Mouse (Mus musculus) ovary, postnatal 14 days (tissue): ENCODE measurements around the gene Avpi1.

ENCODE experiments used
- DNase-seq: peaks from one replicate; pipeline ENCODE4 v3.0.0; 2022; ENCODE audit warnings: low spot score

Avpi1 gene

GRCm38 (mm10) chr19:42144541-42145167 lies 15.8 kb upstream of the Avpi1 start:
- peak; percentile 82 for DNase-seq

GRCm38 (mm10) chr19:42144067-42144466 lies 15.2 kb upstream of the Avpi1 start:
- DNase-seq, result no peak

- no peak for DNase-seq
These were observed 13.9 kb upstream of the Avpi1 start for GRCm38 (mm10) chr19:42142757-42143156.

GRCm38 (mm10) chr19:42141998-42142397 lies 13.1 kb upstream of the Avpi1 start:
- no peak for DNase-seq

GRCm38 (mm10) chr19:42139724-42140517 lies 11.1 kb upstream of the Avpi1 start:
- DNase-seq, result no peak

GRCm38 (mm10) chr19:42138517-42139285 lies 9.8 kb upstream of the Avpi1 start:
- DNase-seq, result no peak

- DNase-seq, result no peak
These were observed 8.4 kb upstream of the Avpi1 start for GRCm38 (mm10) chr19:42137167-42137672.

GRCm38 (mm10) chr19:42136126-42136525 lies 7.3 kb upstream of the Avpi1 start:
- DNase-seq, result no peak

GRCm38 (mm10) chr19:42135070-42135469 lies 6.2 kb upstream of the Avpi1 start:
- no peak for DNase-seq

GRCm38 (mm10) chr19:42131101-42131500 lies 2.2 kb upstream of the Avpi1 start:
- DNase-seq, result no peak

- DNase-seq, result no peak
These were observed 1.4 kb upstream of the Avpi1 start for GRCm38 (mm10) chr19:42130294-42130606.

- no peak for DNase-seq
These were observed 842 bp upstream of the Avpi1 start for GRCm38 (mm10) chr19:42129509-42130293.

GRCm38 (mm10) chr19:42128052-42128740 lies 663 bp downstream of the Avpi1 start:
- DNase-seq, result peak; percentile 28

- DNase-seq, result no peak
These were observed 1.8 kb downstream of the Avpi1 start for GRCm38 (mm10) chr19:42127024-42127423.

GRCm38 (mm10) chr19:42126219-42126605 lies 2.6 kb downstream of the Avpi1 start:
- DNase-seq, result no peak

GRCm38 (mm10) chr19:42125501-42126218 lies 3.2 kb downstream of the Avpi1 start:
- DNase-seq, result no peak

GRCm38 (mm10) chr19:42124684-42125083 lies 4.2 kb downstream of the Avpi1 start:
- no peak for DNase-seq

- DNase-seq, result no peak
These were observed 8.4 kb downstream of the Avpi1 start for GRCm38 (mm10) chr19:42120451-42120850.

- no peak for DNase-seq
These were observed 10.3 kb downstream of the Avpi1 start for GRCm38 (mm10) chr19:42118596-42118995.

- no peak for DNase-seq
These were observed 10.7 kb downstream of the Avpi1 start for GRCm38 (mm10) chr19:42118142-42118541.
